Mouse (Mus musculus): ENCODE results near the gene 1700056E22Rik. TPM values are rescaled to one million over a fixed set of nuclear protein-coding genes. Genes with fewer than 3 reads are reported as not detected.

Gene 1700056E22Rik
- 77.0 and 101 TPM in 2 replicates for polyA plus RNA-seq (2012; rRNA removed)

- no peaks in the 10 kb centered on the region for H3K27me3 ChIP-seq (ENCODE audit: control insufficient read depth, insufficient read depth, low read length)
- H3K4me1 ChIP-seq (ENCODE audit: control insufficient read depth, insufficient read depth, low read length): peaks cover 9% of the 10 kb centered on the region
- no peaks in the 10 kb centered on the region for H3K36me3 ChIP-seq (ENCODE audit: control insufficient read depth, insufficient read depth, low read length)
- peak within 1 kb of the TSS; percentile 91 for H3K4me3 ChIP-seq (ENCODE audit: control insufficient read depth, low read depth, low read length)
- TF ChIP-seq CTCF (IDR thresholded peaks at IDR 0.05; ENCODE audit: control insufficient read depth, insufficient read depth, insufficient replicate concordance, low read depth, low read length) (no peak), POLR2A (IDR thresholded peaks at IDR 0.05; ENCODE audit: control insufficient read depth, low read depth, low read length) (peak; percentile 73)
- H3K27ac ChIP-seq (ENCODE audit: control insufficient read depth, insufficient read depth, low read depth, low read length): peak within 1 kb of the TSS; percentile 78
Measured at GRCm38 (mm10) chr1:184034011-184034557, at the start of gene 1700056E22Rik. TSS of gene 1700056E22Rik (minus strand) at chr1:184034301.

GRCm38 (mm10) chr1:184083166-184083565 lies 49.1 kb upstream of the 1700056E22Rik start:
- Histone ChIP-seq H3K27me3 (ENCODE audit: control insufficient read depth, insufficient read depth, low read length) (no peaks in the 10 kb centered on the region), H3K27ac (ENCODE audit: control insufficient read depth, insufficient read depth, low read depth, low read length) (no peak overlapping the region), H3K4me3 (ENCODE audit: control insufficient read depth, low read depth, low read length) (no peak overlapping the region), H3K4me1 (ENCODE audit: control insufficient read depth, insufficient read depth, low read length) (no peaks in the 10 kb centered on the region), H3K36me3 (ENCODE audit: control insufficient read depth, insufficient read depth, low read length) (no peaks in the 10 kb centered on the region)
- TF ChIP-seq CTCF (IDR thresholded peaks at IDR 0.05; ENCODE audit: control insufficient read depth, insufficient read depth, insufficient replicate concordance, low read depth, low read length): no peak
- TF ChIP-seq POLR2A (IDR thresholded peaks at IDR 0.05; ENCODE audit: control insufficient read depth, low read depth, low read length): no peak

- H3K4me1 ChIP-seq (ENCODE audit: control insufficient read depth, insufficient read depth, low read length): no peaks in the 10 kb centered on the region
- TF ChIP-seq CTCF (IDR thresholded peaks at IDR 0.05; ENCODE audit: control insufficient read depth, insufficient read depth, insufficient replicate concordance, low read depth, low read length) (no peak), POLR2A (IDR thresholded peaks at IDR 0.05; ENCODE audit: control insufficient read depth, low read depth, low read length) (no peak)
- no peak overlapping the region for H3K4me3 ChIP-seq (ENCODE audit: control insufficient read depth, low read depth, low read length)
- no peaks in the 10 kb centered on the region for H3K27me3 ChIP-seq (ENCODE audit: control insufficient read depth, insufficient read depth, low read length)
- no peak overlapping the region for H3K27ac ChIP-seq (ENCODE audit: control insufficient read depth, insufficient read depth, low read depth, low read length)
- H3K36me3 ChIP-seq (ENCODE audit: control insufficient read depth, insufficient read depth, low read length): no peaks in the 10 kb centered on the region
Measured at GRCm38 (mm10) chr1:184082661-184083060, 48.6 kb upstream of the 1700056E22Rik start.

- no peak overlapping the region for H3K4me3 ChIP-seq (ENCODE audit: control insufficient read depth, low read depth, low read length)
- H3K27ac ChIP-seq (ENCODE audit: control insufficient read depth, insufficient read depth, low read depth, low read length): no peak overlapping the region
Measured at GRCm38 (mm10) chr1:184079304-184079703, 45.2 kb upstream of the 1700056E22Rik start.

GRCm38 (mm10) chr1:184076756-184077155 lies 42.7 kb upstream of the 1700056E22Rik start:
- H3K4me3 ChIP-seq (ENCODE audit: control insufficient read depth, low read depth, low read length): no peak overlapping the region
- TF ChIP-seq POLR2A (IDR thresholded peaks at IDR 0.05; ENCODE audit: control insufficient read depth, low read depth, low read length): no peak
- no peaks in the 10 kb centered on the region for H3K27me3 ChIP-seq (ENCODE audit: control insufficient read depth, insufficient read depth, low read length)
- no peaks in the 10 kb centered on the region for H3K36me3 ChIP-seq (ENCODE audit: control insufficient read depth, insufficient read depth, low read length)
- 0 out of 2 replicates have a peak overlapping the region, but pooled peaks have one; percentile 8 for H3K27ac ChIP-seq (ENCODE audit: control insufficient read depth, insufficient read depth, low read depth, low read length)
- no peaks in the 10 kb centered on the region for H3K4me1 ChIP-seq (ENCODE audit: control insufficient read depth, insufficient read depth, low read length)

More at GRCm38 (mm10) chr1:184079304-184079703, 45.2 kb upstream of the 1700056E22Rik start:
- no peaks in the 10 kb centered on the region for H3K27me3 ChIP-seq (ENCODE audit: control insufficient read depth, insufficient read depth, low read length)
- no peaks in the 10 kb centered on the region for H3K4me1 ChIP-seq (ENCODE audit: control insufficient read depth, insufficient read depth, low read length)
- no peak for TF ChIP-seq POLR2A (IDR thresholded peaks at IDR 0.05; ENCODE audit: control insufficient read depth, low read depth, low read length)
- H3K36me3 ChIP-seq (ENCODE audit: control insufficient read depth, insufficient read depth, low read length): no peaks in the 10 kb centered on the region

GRCm38 (mm10) chr1:184076065-184076464 lies 42.0 kb upstream of the 1700056E22Rik start:
- H3K27ac ChIP-seq (ENCODE audit: control insufficient read depth, insufficient read depth, low read depth, low read length): no peak overlapping the region
- no peaks in the 10 kb centered on the region for H3K27me3 ChIP-seq (ENCODE audit: control insufficient read depth, insufficient read depth, low read length)
- no peaks in the 10 kb centered on the region for H3K36me3 ChIP-seq (ENCODE audit: control insufficient read depth, insufficient read depth, low read length)
- TF ChIP-seq CTCF (IDR thresholded peaks at IDR 0.05; ENCODE audit: control insufficient read depth, insufficient read depth, insufficient replicate concordance, low read depth, low read length) (no peak), POLR2A (IDR thresholded peaks at IDR 0.05; ENCODE audit: control insufficient read depth, low read depth, low read length) (no peak)
- no peaks in the 10 kb centered on the region for H3K4me1 ChIP-seq (ENCODE audit: control insufficient read depth, insufficient read depth, low read length)
- H3K4me3 ChIP-seq (ENCODE audit: control insufficient read depth, low read depth, low read length): no peak overlapping the region

GRCm38 (mm10) chr1:184068971-184069370 lies 34.9 kb upstream of the 1700056E22Rik start:
- no peak overlapping the region for H3K27ac ChIP-seq (ENCODE audit: control insufficient read depth, insufficient read depth, low read depth, low read length)
- no peaks in the 10 kb centered on the region for H3K27me3 ChIP-seq (ENCODE audit: control insufficient read depth, insufficient read depth, low read length)
- TF ChIP-seq CTCF (IDR thresholded peaks at IDR 0.05; ENCODE audit: control insufficient read depth, insufficient read depth, insufficient replicate concordance, low read depth, low read length) (no peak), POLR2A (IDR thresholded peaks at IDR 0.05; ENCODE audit: control insufficient read depth, low read depth, low read length) (no peak)
- H3K4me1 ChIP-seq (ENCODE audit: control insufficient read depth, insufficient read depth, low read length): no peaks in the 10 kb centered on the region
- H3K36me3 ChIP-seq (ENCODE audit: control insufficient read depth, insufficient read depth, low read length): no peaks in the 10 kb centered on the region
- H3K4me3 ChIP-seq (ENCODE audit: control insufficient read depth, low read depth, low read length): no peak overlapping the region

Measured in testis, adult 2 months (tissue).